Mouse (Mus musculus) forebrain, embryonic 12.5 days (tissue): ENCODE data around the gene Prph. TPM values are rescaled to one million over a fixed set of nuclear protein-coding genes. Genes with fewer than 3 reads are reported as not detected.
A peak's percentile ranks its signal among the peaks of the same experiment; 100 is the strongest.
"Not testable (repeated sequence)": the region's sequence is repeated elsewhere in the genome, so short reads cannot be mapped to it uniquely, and the experiment has no call there.

ENCODE experiments used
- ATAC-seq: fragments of 200-750 bp; cut with Nextera tagmentation; 2 replicates; pipeline ENCODE4 v1.8.0; 2017; ENCODE audit warnings: moderate TSS enrichment; ENCODE audit not compliant: low FRiP score
- H3K27ac ChIP-seq: fragments of 300-500 bp; sonication (generic); 2 replicates; pipeline ENCODE4 v1.5.1; 2016; ENCODE audit warnings: mild to moderate bottlenecking
- H3K27me3 ChIP-seq: fragments of 300-500 bp; sonication (generic); 2 replicates; pipeline ENCODE4 v1.6.1; 2016; ENCODE audit warnings: mild to moderate bottlenecking
- H3K36me3 ChIP-seq: fragments of 300-500 bp; sonication (generic); replicated peaks from 2 replicates; pipeline ENCODE4 v1.6.1; 2016; ENCODE audit warnings: mild to moderate bottlenecking
- H3K4me1 ChIP-seq: fragments of 300-500 bp; sonication (generic); 2 replicates; pipeline ENCODE4 v1.6.1; 2016
- H3K4me2 ChIP-seq: fragments of 300-500 bp; sonication (generic); 2 replicates; pipeline ENCODE4 v1.6.1; 2016; ENCODE audit warnings: mild to moderate bottlenecking, moderate library complexity
- H3K4me3 ChIP-seq: fragments of 300-500 bp; sonication (generic); replicated peaks from 2 replicates; pipeline ENCODE4 v1.5.1; 2016; ENCODE audit warnings: mild to moderate bottlenecking
- H3K9ac ChIP-seq: fragments of 300-500 bp; sonication (generic); 2 replicates; pipeline ENCODE4 v1.6.1; 2016; ENCODE audit warnings: mild to moderate bottlenecking
- H3K9me3 ChIP-seq: fragments of 300-500 bp; sonication (generic); 2 replicates; pipeline ENCODE4 v1.6.1; 2016
- WGBS: fragments of 180-500 bp; shearing (Covaris S2); methylation state at CpG from one replicate; pipeline ENCODE4 v1.1.7; 2016; 5-methylcytosine and 5-hydroxymethylcytosine counted together
- polyA plus RNA-seq: library from polyadenylated mRNA; unstranded; fragments of >200 nt; fragmentation: Nextera tagmentation; extraction: Ambion mirVana; gene quantifications from 2 replicates; pipeline ENCODE4 v1.2.1, GENCODE M21; 2016

The Prph gene
- polyA plus RNA-seq, 1 experiment from 2014 or later: 0.73 TPM

- no peaks in the 10 kb centered on the region for H3K27me3 ChIP-seq
- no peak overlapping the region for H3K4me3 ChIP-seq
- H3K9ac ChIP-seq: no peak overlapping the region
- ATAC-seq: no peak
- H3K27ac ChIP-seq: no peak overlapping the region
- H3K4me1 ChIP-seq: peaks cover 27% of the 10 kb centered on the region
- H3K4me2 ChIP-seq: no peak overlapping the region
- no peaks in the 10 kb centered on the region for H3K9me3 ChIP-seq
- peaks cover 32% of the 10 kb centered on the region for H3K36me3 ChIP-seq
- 91% methylated on average over 4 of the region's 4 CpGs for WGBS
Observed at GRCm38 (mm10) chr15:99035431-99035830, 19.5 kb upstream of the Prph start.

GRCm38 (mm10) chr15:99036249-99036905 lies 18.6 kb upstream of the Prph start:
- no peak overlapping the region for H3K9ac ChIP-seq
- H3K27ac ChIP-seq: no peak overlapping the region
- H3K4me3 ChIP-seq: no peak overlapping the region
- 81% methylated on average over 8 of the region's 8 CpGs for WGBS
- H3K27me3 ChIP-seq: no peaks in the 10 kb centered on the region
- H3K4me1 ChIP-seq: peaks cover 27% of the 10 kb centered on the region
- H3K4me2 ChIP-seq: no peak overlapping the region
- H3K9me3 ChIP-seq: no peaks in the 10 kb centered on the region
- ATAC-seq: no peak
- peaks cover 32% of the 10 kb centered on the region for H3K36me3 ChIP-seq

DNA sequence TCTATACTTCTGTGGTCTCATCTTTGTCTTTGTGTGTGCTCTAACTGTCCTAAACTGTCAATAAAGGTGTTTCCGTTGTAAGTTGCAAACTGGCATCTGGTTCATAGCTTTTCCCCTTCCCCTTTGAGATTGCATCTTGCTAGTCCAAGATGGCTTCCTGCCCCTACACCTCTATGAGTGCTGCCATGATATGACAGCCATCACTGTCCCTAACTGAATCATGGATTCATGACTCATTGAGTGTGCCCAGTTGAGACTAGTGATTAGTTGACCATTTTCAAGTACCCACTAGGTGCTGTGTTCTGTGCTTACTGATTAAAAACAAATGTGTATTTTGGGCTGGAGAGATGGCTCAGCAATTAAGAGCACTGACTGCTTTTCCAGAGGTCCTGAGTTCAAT lies 16.9 kb upstream of the Prph start:
- H3K4me3 ChIP-seq: no peak overlapping the region
- H3K27me3 ChIP-seq: no peaks in the 10 kb centered on the region
- H3K4me2 ChIP-seq: no peak overlapping the region
- no peaks in the 10 kb centered on the region for H3K9me3 ChIP-seq
- H3K36me3 ChIP-seq: peaks cover 32% of the 10 kb centered on the region
- H3K9ac ChIP-seq: no peak overlapping the region
- WGBS: 96% methylated on average over 1 of the region's 1 CpGs
- H3K27ac ChIP-seq: no peak overlapping the region
- peaks cover 14% of the 10 kb centered on the region for H3K4me1 ChIP-seq
- ATAC-seq: no peak

GRCm38 (mm10) chr15:99038797-99039196 lies 16.2 kb upstream of the Prph start:
- H3K9me3 ChIP-seq: no peaks in the 10 kb centered on the region
- no peak overlapping the region for H3K27ac ChIP-seq
- peaks cover 11% of the 10 kb centered on the region for H3K4me1 ChIP-seq
- no peak for ATAC-seq
- 92% methylated on average over 5 of the region's 5 CpGs for WGBS
- H3K4me3 ChIP-seq: no peak overlapping the region
- H3K36me3 ChIP-seq: peaks cover 32% of the 10 kb centered on the region
- H3K27me3 ChIP-seq: no peaks in the 10 kb centered on the region; the same call in 1 of the 2 replicates
- H3K9ac ChIP-seq: no peak overlapping the region
- H3K4me2 ChIP-seq: no peak overlapping the region

GRCm38 (mm10) chr15:99039306-99039705 lies 15.7 kb upstream of the Prph start:
- peaks cover 10% of the 10 kb centered on the region for H3K4me1 ChIP-seq
- ATAC-seq: no peak
- WGBS: 89% methylated on average over 4 of the region's 4 CpGs
- H3K9me3 ChIP-seq: no peaks in the 10 kb centered on the region
- peaks cover 32% of the 10 kb centered on the region for H3K36me3 ChIP-seq
- no peaks in the 10 kb centered on the region; the same call in 1 of the 2 replicates for H3K27me3 ChIP-seq
- no peak overlapping the region for H3K4me2 ChIP-seq
- no peak overlapping the region for H3K9ac ChIP-seq
- H3K27ac ChIP-seq: no peak overlapping the region
- no peak overlapping the region for H3K4me3 ChIP-seq

- H3K9me3 ChIP-seq: no peaks in the 10 kb centered on the region
- no peak overlapping the region for H3K9ac ChIP-seq
- WGBS: 69% methylated on average over 26 of the region's 26 CpGs
- H3K27me3 ChIP-seq: no peaks in the 10 kb centered on the region; the same call in 1 of the 2 replicates
- H3K27ac ChIP-seq: no peak overlapping the region
- ATAC-seq: no peak
- H3K4me1 ChIP-seq: peaks cover 15% of the 10 kb centered on the region
- no peak overlapping the region for H3K4me3 ChIP-seq
- peaks cover 24% of the 10 kb centered on the region for H3K36me3 ChIP-seq
- H3K4me2 ChIP-seq: no peak overlapping the region
Observed at GRCm38 (mm10) chr15:99039996-99040919, 14.7 kb upstream of the Prph start.

- WGBS: 47% methylated on average over 21 of the region's 21 CpGs
- no peaks in the 10 kb centered on the region for H3K9me3 ChIP-seq
- no peak overlapping the region for H3K9ac ChIP-seq
- no peaks in the 10 kb centered on the region; the same call in 1 of the 2 replicates for H3K27me3 ChIP-seq
- peak overlapping the region; percentile 21; the same call in 1 of the 2 replicates for H3K27ac ChIP-seq
- ATAC-seq: no peak
- H3K4me2 ChIP-seq: peak overlapping the region; percentile 8; the same call in 1 of the 2 replicates
- no peak overlapping the region for H3K4me3 ChIP-seq
- peaks cover 15% of the 10 kb centered on the region for H3K36me3 ChIP-seq
- peaks cover 15% of the 10 kb centered on the region for H3K4me1 ChIP-seq
Observed at GRCm38 (mm10) chr15:99040920-99041856, 13.8 kb upstream of the Prph start.

GRCm38 (mm10) chr15:99042334-99042733 lies 12.6 kb upstream of the Prph start:
- ATAC-seq: no peak
- 94% methylated on average over 5 of the region's 5 CpGs for WGBS
- no peak overlapping the region for H3K27ac ChIP-seq

DNA sequence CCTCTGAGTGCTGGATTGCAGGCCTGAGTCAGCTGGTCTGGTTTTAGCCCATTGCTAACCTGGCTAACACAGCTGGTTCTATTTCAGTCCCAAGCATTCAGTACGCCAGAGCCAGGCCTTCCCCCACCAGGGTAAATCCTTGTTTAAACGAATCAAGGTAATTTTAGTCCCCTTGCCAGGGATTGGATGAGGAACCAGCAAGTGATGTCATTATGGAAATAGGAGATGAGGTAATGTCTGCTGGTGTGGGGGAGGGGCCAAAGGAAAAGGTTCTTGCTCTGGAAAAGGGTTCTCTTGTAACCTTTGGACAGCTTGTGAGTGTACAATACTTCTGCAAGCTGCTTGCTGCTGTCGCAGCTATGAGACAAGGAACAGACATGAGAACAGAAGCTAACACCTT lies 10.1 kb upstream of the Prph start:
- no peak overlapping the region for H3K4me2 ChIP-seq
- peaks cover 18% of the 10 kb centered on the region for H3K4me1 ChIP-seq
- ATAC-seq: 0 out of 2 replicates have a peak, but pooled peaks have one; percentile 14
- no peak overlapping the region for H3K27ac ChIP-seq
- no peak overlapping the region for H3K9ac ChIP-seq
- 43% methylated on average over 3 of the region's 3 CpGs for WGBS
- no peak overlapping the region for H3K4me3 ChIP-seq
- H3K27me3 ChIP-seq: peaks cover 14% of the 10 kb centered on the region
- no peaks in the 10 kb centered on the region for H3K36me3 ChIP-seq
- H3K9me3 ChIP-seq: no peaks in the 10 kb centered on the region

More at GRCm38 (mm10) chr15:99042334-99042733, 12.6 kb upstream of the Prph start:
- H3K9me3 ChIP-seq: no peaks in the 10 kb centered on the region
- no peak overlapping the region for H3K4me3 ChIP-seq
- H3K36me3 ChIP-seq: 0 out of 2 replicates have a peak, but pooled peaks cover 8% of the 10 kb centered on the region
- peaks cover 6% of the 10 kb centered on the region for H3K27me3 ChIP-seq
- H3K4me2 ChIP-seq: no peak overlapping the region
- H3K9ac ChIP-seq: no peak overlapping the region
- H3K4me1 ChIP-seq: peaks cover 15% of the 10 kb centered on the region

GRCm38 (mm10) chr15:99045734-99046133 lies 9.2 kb upstream of the Prph start:
- H3K9me3 ChIP-seq, ATAC-seq, H3K27ac ChIP-seq, H3K9ac ChIP-seq, H3K36me3 ChIP-seq, H3K4me2 ChIP-seq, H3K4me3 ChIP-seq: not testable (repeated sequence)
- WGBS: 78% methylated on average over 6 of the region's 6 CpGs
- Histone ChIP-seq H3K27me3 (peaks cover 20% of the 10 kb centered on the region), H3K4me1 (peaks cover 19% of the 10 kb centered on the region)

DNA sequence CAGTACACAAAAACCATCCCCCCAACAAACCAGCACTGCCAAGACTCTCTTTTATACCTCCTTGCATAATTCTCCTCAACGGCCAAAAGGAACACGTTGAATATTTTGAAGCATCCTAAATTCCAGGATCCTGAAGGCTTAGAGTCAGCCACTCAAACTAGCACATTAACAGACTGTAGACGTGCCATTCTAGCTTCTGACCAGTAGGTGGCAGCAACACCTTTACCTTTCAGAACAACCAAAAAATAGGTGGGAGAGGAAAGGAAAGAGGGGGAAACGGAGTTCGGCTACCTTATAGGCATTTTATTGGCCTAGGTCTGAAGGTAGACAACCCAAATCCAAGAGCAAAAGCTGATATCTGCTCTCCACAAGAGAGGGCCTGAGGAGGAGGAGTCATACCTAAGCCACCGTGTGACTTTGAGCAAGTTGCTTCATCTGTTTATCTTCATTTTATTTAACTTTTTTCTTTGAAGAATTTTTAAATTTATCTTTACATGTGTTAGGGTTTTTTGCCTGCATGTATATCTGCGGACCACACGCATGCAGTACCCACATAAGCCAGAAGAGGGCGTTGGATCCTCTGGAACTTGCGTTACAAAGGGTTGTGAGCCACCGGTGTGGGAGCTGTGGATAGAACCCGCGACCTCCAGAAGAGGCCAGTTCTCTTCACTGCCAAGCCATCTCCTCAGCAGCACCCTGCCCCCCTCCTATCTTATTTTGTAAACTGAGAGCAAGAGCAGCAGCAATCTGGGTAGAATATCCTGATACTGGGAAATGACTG lies 5.3 kb upstream of the Prph start:
- H3K36me3 ChIP-seq: no peaks in the 10 kb centered on the region
- no peak overlapping the region for H3K27ac ChIP-seq
- H3K4me3 ChIP-seq: no peak overlapping the region
- peaks cover 19% of the 10 kb centered on the region for H3K4me1 ChIP-seq
- no peaks in the 10 kb centered on the region for H3K9me3 ChIP-seq
- no peak overlapping the region for H3K4me2 ChIP-seq
- peaks cover 57% of the 10 kb centered on the region for H3K27me3 ChIP-seq
- no peak for ATAC-seq
- WGBS: 30% methylated on average over 13 of the region's 13 CpGs
- H3K9ac ChIP-seq: no peak overlapping the region
